Mouse (Mus musculus): ENCODE data around the gene Pitpnc1.

DNA sequence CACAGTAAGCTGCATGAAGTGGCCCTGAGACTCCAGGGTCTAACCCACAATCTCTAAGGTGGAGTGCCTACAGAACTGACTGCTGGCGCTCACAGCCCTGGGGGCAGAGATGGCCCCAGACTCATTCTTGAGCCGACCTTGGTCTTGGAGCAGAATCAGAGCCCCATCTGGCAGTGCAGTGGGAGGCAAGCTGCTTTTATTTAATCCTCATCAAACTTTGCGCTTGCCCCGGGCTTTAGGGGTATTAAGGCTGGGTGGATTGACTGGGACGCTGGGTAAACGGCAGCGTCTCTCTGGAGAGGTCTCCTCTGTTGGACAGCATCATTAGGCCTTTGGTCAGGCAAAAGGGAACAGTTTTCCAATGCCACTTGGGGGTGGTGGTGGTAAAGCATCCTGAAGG, 211.1 kb downstream of the Pitpnc1 start:
- TF ChIP-seq CTCF (IDR thresholded peaks at IDR 0.05; ENCODE audit: borderline replicate concordance, insufficient read depth, low read depth, low read length) (no peak), POLR2A (IDR thresholded peaks at IDR 0.05; ENCODE audit: borderline replicate concordance, insufficient read depth, low read length) (no peak)
